Mouse (Mus musculus) regulatory T cell (primary cell): Measurements from ENCODE around the gene Frg2f1.
"Not testable (repeated sequence)": the region's sequence is repeated elsewhere in the genome, so short reads cannot be mapped to it uniquely, and the experiment has no call there.

Experiments used
- in situ Hi-C: fragments of 300-600 bp; cut with MboI, MseI; formaldehyde crosslinking; loops from one replicate; pipeline ENCODE4 v1.15.1; 2025; ENCODE audit warnings: high pct_unique_total_duplicates

Frg2f1 gene

DNA sequence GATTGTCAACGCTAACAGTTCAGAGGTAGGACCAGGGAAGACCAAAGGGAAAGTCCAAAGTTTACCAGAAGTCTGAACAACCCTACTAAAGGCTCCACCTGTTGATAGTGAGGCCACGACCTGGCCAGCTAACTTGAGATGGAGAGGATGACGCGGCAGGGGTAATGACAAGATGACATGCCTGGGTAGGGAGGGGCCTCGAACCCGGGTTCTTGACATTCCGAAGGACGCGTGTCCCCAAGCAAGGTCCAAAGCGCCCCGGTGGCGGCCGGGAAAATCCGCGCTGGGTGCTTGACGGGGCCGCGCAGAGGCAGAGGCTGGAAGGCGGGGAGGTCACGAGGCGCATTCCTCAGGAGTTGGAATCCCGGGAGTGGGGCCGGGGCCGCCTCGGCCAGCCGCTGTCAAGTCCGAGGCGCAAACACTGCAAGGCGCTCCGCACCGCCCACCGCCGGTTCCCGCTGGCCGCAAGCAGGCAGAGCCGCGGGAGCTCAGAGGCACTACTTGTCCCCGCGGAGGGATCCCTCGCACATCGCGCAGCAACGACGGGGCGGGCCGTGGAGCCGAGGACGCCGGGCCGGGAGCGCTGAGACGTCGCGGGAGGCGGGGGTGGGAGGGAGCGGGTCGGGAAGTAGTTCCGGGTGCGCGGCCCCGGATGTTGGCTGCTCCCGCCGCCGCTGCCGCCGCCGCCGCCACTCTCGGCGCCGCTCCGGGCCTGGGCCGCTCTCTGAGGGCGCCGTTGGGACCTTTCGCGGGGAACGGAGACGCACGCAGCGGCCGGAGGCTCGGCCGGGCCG is at the start of gene Frg2f1:
TSS of gene Frg2f1 (minus strand) at position 499 of the 794 bp plus-strand sequence.
- in situ Hi-C loops = no loop called here

DNA sequence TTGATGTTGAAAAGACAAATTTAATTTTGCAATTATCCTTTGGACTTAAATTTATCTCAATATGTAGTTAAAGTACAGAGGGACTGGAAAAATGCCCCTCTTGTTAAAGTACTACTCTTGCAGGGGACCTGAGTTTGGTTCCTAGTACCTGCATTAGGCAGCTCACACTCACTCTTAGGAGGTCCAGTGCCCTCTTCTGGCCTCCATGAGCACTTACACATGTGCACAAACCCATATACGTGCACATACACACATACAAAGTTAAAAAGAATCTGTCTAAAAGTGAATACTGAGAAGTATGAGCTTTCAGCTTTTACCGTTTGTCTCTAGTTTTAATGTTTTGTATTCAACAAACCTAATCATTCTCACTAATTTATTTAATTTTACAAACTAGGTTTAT is 48.7 kb upstream of the Frg2f1 start:
- in situ Hi-C loops = no loop called here

DNA sequence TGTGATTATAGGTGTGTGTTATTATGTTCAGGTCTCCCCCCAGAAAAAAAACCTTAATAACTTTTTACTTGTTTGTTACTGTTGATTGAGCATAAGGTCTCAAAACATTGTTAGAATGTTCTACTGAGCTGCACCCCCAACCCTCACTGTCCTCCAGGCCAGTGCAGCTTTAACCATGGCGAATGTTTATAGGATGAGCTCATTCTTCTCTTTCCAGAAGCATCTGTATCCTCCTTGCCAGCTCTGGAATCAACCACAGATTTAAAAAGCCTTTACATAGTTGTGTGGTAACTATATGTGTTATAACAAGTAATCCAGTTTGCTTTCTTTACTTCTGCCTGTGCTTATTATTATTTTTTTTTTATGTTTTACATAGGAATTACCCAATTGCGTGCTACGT is 36.1 kb upstream of the Frg2f1 start:
- in situ Hi-C loops = no loop called here

DNA sequence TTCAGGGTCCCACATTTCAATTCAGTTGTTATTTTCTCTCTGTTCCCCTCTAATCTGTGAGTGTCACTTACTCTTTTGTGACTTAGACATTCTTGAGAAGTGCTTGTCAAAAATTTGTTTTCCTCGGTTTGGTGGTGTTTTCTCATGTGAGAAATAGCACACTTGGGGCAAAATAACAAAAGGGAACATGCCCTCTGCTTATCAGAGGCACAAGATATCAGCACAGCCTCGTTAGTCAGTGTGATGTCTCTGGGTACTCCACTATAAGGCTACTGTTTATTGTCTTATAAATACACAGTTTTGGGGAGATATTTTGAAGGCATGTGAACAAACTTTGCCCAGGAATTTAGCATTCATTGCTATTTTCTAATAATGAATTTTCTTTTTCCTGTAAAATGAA is 35.2 kb upstream of the Frg2f1 start:
- in situ Hi-C loops = no loop called here

DNA sequence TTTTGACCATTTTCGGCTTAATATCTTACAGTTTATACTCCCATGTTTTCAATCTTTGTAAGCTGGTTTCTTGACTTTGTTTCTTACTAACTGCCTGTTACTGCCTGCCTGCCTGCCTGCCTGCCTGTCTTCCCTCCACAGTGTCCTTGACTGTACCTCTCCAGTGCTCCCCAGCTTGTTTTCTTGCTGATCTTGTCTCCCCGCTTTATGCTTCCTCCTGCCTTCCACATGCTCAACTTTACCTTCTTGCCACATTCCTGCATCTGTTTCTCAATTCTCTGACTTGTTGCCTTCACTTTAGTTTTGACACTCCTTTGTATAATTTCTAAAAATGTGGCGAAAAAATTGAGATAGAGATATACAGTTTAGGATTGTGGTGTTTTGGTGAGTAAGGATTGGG is 33.4 kb upstream of the Frg2f1 start:
- in situ Hi-C loops = no loop called here

DNA sequence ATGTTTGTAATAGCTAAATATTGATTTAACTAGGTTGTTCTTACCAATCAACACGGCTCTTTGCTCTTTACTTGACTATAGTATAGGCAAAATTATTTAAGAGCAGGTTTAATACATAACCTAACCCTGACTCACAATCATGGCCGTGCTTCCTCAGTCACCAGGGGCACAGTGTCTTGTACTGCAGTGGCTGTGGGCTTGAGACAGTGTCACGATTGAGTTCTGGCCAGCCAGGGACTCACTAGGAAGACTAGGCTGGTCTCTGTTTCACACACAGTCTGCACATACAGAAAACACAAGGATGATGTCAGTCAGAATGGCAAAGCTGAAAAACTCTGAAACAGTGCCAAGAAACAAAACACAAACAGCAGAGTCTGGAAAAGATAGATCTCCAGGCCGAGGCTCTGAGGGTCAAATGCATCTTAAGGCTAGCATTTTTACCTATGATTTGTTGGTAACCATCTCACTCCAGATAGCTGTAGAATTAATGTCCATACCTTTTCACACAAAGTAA is 27.1 kb upstream of the Frg2f1 start:
- in situ Hi-C loops = no loop called here

DNA sequence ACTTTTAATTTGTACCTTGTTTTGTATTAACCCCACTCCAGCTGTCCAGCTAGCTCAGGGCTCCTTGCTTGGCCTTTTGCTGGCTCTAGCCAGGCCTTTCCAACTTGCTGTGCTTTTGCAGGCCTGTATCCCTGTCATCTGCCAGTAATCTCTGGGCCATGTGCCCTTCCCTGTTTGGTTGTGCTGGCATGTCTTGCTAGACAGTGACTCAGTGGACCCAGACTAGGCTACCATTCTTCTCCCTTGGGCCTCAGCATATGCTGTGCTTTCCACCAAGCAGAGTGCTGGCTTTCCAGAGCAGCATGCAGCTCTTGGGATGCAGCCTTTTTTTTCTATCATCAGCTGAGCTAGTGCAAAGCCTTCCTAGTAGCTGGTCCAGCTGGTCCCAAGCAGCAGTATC is 23.8 kb upstream of the Frg2f1 start:
- in situ Hi-C loops = no loop called here

DNA sequence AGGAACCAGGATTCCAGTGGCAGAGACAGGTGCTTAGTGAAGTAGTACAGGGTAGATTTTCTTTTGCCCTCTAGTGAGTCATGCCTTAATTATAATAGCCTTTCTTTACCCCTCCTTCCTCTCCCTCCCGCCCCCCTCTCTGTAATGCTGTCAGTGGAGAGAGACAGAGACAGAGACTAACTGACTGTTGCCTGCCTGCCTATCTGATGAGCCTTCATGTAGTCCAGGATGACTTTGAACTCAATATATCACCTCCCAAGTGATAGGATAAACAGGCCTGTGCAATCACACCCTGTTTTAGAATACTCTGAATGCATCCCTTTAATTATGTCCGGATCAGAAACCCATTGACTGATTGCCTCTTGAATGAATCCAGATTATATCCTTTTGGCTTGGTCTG is 16.1 kb upstream of the Frg2f1 start:
- in situ Hi-C loops = no loop called here

DNA sequence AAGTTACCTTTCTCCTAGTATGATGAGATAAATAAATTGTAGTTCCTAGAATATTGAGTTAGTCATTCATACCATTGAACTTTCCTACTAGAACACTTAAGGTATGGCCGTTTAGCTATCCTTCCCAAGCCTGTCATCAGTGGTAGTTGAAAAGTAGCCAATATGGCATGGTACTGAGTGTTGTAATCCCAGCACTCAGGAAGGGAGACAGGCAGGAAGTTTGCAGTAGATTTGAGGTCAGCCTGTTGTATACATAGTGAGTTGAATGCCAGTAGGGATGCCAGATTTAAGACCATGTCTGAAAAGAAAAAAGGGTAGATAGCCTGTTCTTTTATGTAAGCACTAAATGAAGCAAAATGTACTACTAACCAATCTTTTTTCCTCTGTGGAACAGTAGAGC is 11.5 kb upstream of the Frg2f1 start:
- in situ Hi-C loops = no loop called here

DNA sequence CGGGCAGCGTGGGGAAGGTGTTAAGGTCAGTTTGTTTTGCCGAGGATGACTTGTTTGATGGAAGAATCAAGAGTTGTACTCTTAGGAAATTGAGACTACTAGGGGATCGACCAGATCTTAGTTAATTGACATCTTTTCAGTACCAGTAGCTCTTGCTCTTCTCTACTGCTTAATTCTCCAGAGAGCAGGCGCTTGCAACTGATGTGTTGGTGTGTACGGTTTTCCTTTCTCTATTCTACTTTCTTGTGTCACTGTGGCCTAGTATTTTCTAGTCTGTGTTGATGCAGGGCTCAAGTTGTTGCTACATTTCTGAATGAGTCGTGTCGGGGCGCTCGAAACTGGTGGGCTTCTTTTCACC is 1.2 kb upstream of the Frg2f1 start:
- in situ Hi-C loops = no loop called here

DNA sequence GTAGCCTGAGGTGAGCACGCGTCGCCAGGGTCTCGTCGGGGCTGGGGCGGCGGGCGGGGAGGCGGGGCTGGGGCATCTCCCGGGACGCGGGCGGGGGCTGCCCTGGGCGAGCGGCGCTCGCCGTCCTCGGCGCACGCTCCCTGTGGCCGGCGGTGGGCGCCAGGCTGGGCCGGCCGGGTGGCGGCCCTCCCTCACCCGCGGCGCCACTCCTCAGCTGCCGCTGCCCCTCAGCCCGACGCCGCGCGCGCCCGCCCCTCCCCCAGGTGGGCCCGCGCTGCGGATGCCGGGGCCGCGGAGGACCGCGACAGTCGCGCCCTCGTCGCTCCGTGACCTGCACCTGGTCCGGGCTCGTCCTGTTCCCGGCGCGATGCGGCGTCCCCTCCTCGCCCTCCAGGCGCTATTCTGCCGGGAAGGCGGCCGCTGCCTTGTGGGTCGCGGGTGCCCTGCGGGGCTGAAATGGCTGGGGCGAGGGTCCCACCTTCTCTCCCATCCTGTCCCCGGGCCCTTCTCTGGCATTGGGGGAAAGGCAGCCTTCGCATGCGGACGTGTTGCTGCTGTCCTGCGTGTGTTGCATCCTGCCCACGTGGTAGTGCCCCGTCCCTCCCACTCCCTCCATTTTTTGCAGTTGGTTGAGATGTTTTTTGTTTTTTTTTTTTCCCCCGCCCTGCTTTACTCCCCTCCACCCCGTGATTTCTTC is 655 bp upstream of the Frg2f1 start:
- in situ Hi-C loops = no loop called here

DNA sequence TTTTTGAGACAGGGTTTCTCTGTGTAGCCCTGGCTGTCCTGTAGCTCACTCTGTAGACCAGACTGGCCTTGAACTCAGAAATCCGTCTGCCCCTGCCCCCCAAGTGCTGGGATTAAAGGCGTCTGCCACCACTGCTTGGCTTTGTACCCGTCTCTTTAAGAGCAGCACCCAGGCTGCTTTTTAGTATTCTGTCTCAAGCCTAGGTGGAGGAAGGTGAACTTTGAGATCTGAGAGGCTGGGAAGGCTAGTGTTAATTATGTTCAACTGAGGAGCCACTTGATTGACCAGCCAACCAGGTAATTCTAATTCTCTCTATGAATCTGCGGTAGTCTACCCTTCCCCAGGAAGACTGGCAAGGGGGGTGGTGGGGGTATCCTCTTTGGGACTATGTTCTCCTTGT is 1.9 kb downstream of the Frg2f1 start:
- in situ Hi-C loops = no loop called here

DNA sequence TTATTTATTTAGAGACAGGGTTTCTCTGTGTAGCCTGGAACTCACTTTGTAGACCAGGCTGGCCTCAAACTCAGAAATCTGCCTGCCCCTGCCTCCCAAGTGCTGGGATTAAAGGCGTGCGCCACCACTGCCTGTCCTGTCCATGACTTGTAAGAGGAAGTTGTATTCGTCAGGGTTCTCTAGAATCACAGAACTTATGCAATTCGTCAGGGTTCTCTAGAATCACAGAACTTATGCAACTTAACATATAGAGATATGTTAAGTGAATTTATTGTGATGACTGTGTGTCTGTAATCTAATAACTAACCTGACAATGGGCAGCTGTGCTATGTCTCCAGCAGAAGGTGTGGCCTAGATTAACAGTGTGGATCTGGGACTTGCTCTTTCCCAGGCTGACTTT is 2.7 kb downstream of the Frg2f1 start, which contains the start of gene Foxj3:
TSS of gene Foxj3 (plus strand) at position 390 of the 400 bp plus-strand sequence.
- in situ Hi-C loops = not testable (repeated sequence)

DNA sequence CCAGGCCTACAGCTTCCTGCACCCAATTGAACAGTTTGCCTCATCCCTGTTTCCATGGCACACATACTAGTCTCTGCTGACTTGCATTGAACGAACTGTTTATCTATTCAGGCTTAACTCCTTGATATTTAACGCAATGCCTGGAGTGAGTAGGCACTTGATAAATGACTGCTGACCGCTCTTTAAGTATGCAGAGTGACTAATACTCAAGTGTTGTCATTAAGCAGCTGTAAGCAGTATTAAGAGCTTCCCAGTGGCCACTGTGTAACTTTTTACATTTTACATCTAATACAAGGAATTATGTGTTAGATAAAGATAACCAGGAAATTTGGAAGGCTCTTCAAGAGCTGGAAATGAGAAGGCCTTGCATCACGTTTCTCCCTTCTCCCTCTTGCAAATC is 4.2 kb downstream of the Frg2f1 start:
- in situ Hi-C loops = no loop called here

DNA sequence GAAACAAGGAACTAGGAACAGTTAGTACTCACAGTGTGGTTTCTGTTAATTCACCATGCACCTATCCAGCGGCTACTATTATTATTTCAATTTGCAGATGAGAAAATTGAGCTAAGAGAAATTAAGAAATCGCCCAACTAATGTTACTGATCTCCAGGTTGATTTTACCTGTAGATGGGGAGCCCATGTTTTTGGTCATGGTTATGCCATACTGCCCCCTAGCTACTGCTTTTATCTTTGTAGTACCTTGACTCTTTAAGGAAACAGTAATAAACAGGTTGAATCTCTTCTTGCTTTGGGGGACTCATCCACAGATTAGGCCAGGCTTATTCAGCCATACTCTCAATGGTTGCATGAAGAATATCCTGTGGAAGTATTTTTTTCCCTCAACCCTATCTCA is 7.5 kb downstream of the Frg2f1 start:
- in situ Hi-C loops = no loop called here

DNA sequence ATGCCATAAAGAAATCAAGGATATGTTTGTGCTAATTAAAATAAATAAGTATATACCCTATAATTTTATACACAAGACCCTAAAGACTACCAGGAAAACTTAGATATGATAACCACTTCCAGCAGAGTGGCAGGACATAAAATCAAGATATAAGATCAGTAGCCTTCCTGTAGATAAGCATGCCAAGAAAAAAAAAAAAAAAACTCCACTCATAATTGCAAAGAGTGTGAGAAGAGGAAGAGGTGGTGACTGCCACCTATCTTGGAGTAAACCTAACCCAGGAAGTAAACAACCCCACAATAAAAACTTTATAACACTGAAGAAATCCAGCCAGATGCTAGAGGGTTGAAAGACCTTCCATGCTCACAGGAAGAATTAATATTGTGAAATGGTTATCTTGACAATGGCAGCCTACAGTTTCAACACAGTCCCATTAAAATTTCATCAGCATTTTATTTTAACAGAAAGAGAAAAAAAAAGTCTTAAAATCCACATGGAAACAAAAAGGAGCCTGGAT is 12.9 kb downstream of the Frg2f1 start:
- in situ Hi-C loops = no loop called here

DNA sequence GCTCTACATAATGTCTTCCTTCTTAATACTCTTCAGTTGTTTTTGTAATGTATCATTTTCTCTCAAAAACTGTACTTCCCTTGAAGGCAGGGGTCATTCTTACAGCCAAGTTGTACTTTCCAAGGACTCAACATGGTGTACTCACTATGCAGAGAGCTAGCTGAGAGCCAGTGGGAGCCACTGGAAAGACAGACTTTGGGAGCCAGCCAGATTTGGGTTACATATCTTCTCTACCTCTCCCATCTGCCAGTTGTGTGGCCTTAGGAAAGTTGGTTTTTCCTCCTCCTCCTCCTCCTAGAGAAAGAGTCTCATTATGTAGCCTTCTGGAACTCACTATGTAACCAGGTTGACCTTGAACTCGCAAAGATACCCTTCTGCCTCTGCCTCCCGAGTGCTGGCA is 14.9 kb downstream of the Frg2f1 start:
- in situ Hi-C loops = no loop called here

DNA sequence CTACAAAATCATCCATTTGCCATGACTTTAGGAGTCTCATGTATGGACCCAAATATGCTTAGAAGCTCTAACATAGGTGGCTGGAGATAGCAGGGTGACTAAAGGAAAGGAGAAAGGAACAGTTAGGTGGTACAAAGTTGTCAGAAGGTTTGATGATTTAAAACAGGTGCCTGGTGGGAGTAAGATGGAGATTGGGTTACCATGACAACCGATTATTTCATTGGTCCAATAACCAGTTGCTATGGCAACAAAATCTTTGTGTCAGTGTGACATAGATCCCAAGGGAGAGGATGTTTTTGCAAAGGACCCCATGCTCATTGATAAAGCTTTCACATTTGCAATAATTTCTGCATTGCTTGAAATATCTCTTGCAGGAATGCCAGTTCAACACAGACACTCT is 15.3 kb downstream of the Frg2f1 start:
- in situ Hi-C loops = no loop called here

DNA sequence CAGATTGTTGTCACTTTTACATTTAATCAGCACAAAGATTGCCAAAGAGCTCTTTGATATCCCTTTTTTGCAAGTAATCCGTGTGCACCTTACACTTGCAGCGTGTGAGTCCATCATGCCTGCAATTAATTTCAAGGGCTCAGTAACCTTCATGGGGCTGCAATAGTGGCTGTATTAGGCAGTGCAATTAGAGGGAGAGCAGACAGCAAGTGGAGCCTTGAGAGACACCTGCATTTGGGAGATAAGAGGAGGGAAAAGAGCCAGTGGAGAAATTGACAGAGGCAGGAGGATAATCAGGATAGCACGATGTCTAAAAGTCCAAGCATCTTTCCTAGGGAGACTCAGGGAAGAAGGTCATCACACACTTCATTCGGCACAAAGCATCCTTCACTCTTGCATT is 15.8 kb downstream of the Frg2f1 start:
- in situ Hi-C loops = no loop called here

DNA sequence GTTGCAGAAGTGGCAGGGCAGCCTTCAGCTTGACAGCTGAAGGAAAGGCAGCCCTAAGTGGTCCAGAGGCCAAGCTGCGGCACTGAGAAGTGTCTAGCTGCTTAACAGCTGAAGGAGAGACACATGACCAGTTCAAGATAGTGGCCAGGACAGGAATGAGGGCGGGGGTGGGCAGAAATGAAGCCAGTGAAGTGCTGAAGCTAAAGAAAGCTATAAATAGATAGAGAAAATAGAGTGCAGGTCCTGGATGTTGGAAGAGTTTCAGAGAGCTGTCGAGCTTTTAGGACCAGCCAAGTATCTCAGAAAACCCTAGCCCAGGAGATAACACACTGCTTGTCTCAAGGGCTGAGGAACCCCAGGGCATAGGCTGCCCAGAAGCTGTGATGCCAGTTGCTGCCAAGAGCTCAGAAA is 26.6 kb downstream of the Frg2f1 start:
- in situ Hi-C loops = no loop called here

DNA sequence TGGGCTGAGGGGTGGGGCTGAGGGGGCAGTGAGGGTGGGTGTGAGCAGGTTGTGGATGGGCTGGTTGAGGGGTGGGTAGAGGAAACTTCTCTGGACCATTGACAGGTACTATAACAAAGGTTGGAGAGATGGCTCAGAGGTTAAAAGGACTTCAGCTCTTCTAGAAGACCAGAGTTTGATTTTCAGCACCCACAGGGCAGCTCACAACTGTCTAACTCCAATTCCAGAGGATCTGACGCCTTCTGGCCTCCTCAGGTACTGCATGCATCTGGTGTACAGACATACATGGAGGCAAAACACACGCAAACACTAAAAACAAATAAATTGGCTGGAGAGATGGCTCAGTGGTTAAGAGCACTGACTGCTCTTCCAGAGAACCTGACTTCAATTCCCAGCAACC is 27.7 kb downstream of the Frg2f1 start:
- in situ Hi-C loops = no loop called here

DNA sequence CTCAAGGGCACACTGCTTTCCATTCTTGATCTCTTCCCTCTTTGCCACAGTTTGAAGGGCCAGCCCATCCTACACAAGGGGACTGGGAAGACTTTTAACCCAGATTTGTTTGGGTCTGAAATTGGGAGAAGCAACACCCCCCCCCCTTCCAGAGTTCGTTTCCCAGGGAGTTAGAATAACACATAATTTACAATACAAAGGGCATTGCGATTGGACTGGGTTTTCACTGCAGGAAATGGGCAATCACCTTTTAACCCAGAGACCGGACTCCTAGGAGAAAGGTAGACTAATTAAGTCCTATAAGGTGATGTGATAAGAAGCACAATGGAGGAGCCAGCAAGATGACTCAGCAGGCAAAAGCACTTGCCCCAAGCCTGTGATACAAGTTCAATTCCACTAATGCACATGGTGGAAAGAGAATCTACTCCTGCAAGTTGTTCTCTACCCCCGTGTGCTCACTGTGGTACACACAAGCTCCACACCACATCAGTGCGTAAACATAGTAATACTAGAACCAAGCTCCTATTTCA is 40.9 kb downstream of the Frg2f1 start:
- in situ Hi-C loops = no loop called here

DNA sequence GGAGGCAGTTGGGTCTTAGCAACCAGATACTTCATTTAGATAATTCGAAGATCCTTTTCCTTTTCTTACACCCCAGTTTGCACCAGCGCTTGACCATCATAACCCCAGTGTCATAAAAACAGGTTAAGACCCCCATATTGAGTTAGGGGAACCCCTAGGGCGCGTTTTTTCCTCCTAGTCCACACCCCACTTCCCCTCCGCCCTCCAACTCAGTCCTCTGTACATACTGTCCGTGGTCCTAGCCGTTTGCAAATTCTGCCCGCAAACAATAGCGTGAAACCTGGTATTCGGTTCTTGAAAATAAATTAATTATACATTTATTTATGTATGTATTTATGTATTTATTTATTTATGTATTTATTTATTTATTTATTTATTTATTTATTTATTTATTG is 46.4 kb downstream of the Frg2f1 start:
- in situ Hi-C loops = no loop called here
